Comparison of ENCODE assay signal across 8 mouse cellular contexts in genomic region chr2:157943514-157944155, GRCm38 (mm10). TPM values are rescaled to one million over a fixed set of nuclear protein-coding genes. Genes with fewer than 3 reads are reported as not detected.
DNase-seq lines count a peak whose midpoint lies in the region; ATAC-seq and TF ChIP-seq lines count a peak whose summit lies in the region.

No protein-coding gene starts in this region.

- H3K9me3 ChIP-seq in forebrain, embryonic 11.5 days (ENCODE audit: control insufficient read depth, low read length), result no peaks in the 10 kb centered on the region
- H3K9me3 ChIP-seq in heart, embryonic 15.5 days (replicated peaks), result no peaks in the 10 kb centered on the region
- H3K9me3 ChIP-seq in liver, embryonic 12.5 days (replicated peaks), result no peaks in the 10 kb centered on the region
- no peaks in the 10 kb centered on the region for H3K9me3 ChIP-seq in neural tube, embryonic 12.5 days

- no peak overlapping the region for H3ac ChIP-seq in C2C12 (ENCODE audit: control insufficient read depth, insufficient read length, low read depth)

- H3K27me3 ChIP-seq in C2C12 (ENCODE audit: control insufficient read depth, insufficient read depth, insufficient read length), result peaks cover 78% of the 10 kb centered on the region
- peaks cover 22% of the 10 kb centered on the region for H3K27me3 ChIP-seq in forebrain, embryonic 11.5 days (ENCODE audit: control insufficient read depth, insufficient read depth, low read length)
- peaks cover 47% of the 10 kb centered on the region for H3K27me3 ChIP-seq in heart, embryonic 15.5 days
- H3K27me3 ChIP-seq in liver, embryonic 12.5 days (replicated peaks), result peaks cover 75% of the 10 kb centered on the region
- H3K27me3 ChIP-seq in neural tube, embryonic 12.5 days (replicated peaks), result peaks cover 30% of the 10 kb centered on the region

- TF ChIP-seq CTCF in C2C12 (IDR thresholded peaks at IDR 0.05; ENCODE audit: control insufficient read depth, insufficient read depth, insufficient read length), result peak; percentile 9
- TF ChIP-seq CTCF in brain, embryonic 14.5 days (IDR thresholded peaks at IDR 0.05; ENCODE audit: borderline replicate concordance, extremely low read depth, insufficient read depth, insufficient read length), result peak; percentile 84

- H3K4me2 ChIP-seq in forebrain, embryonic 11.5 days (ENCODE audit: low read depth, low read length, severe bottlenecking), result peak overlapping the region; percentile 99
- H3K4me2 ChIP-seq in heart, embryonic 15.5 days, result peak overlapping the region; percentile 98
- H3K4me2 ChIP-seq in liver, embryonic 12.5 days, result peak overlapping the region; percentile 68
- peak overlapping the region; percentile 90 for H3K4me2 ChIP-seq in neural tube, embryonic 12.5 days (replicated peaks)

- H3K79me2 ChIP-seq in C2C12 (ENCODE audit: control insufficient read depth, insufficient read depth), result no peaks in the 10 kb centered on the region

- TF ChIP-seq POLR2A in brain, embryonic 14.5 days (IDR thresholded peaks at IDR 0.05; ENCODE audit: borderline replicate concordance, extremely low read depth, insufficient read depth, insufficient read length, poor library complexity, severe bottlenecking), result no peak

- H3K4me1 ChIP-seq in forebrain, embryonic 11.5 days (replicated peaks; ENCODE audit: control insufficient read depth, insufficient read depth, low read length), result peaks cover 6% of the 10 kb centered on the region; the same call in 1 of the 2 replicates
- H3K4me1 ChIP-seq in heart, embryonic 15.5 days (replicated peaks), result peaks cover 26% of the 10 kb centered on the region
- peaks cover 6% of the 10 kb centered on the region; the same call in 1 of the 2 replicates for H3K4me1 ChIP-seq in liver, embryonic 12.5 days
- H3K4me1 ChIP-seq in neural tube, embryonic 12.5 days, result peaks cover 35% of the 10 kb centered on the region

- no peak overlapping the region for H3K27ac ChIP-seq in forebrain, embryonic 11.5 days (ENCODE audit: low read depth, low read length)
- peak overlapping the region; percentile 35; the same call in 1 of the 2 replicates for H3K27ac ChIP-seq in heart, embryonic 15.5 days
- no peak overlapping the region for H3K27ac ChIP-seq in liver, embryonic 12.5 days
- peak overlapping the region; percentile 7; the same call in 1 of the 2 replicates for H3K27ac ChIP-seq in neural tube, embryonic 12.5 days

- no peaks in the 10 kb centered on the region for H3K79me3 ChIP-seq in C2C12 (ENCODE audit: low read depth)

- DNase-seq in brain, embryonic 14.5 days (ENCODE audit: low read depth), result peak; percentile 95
- peak; percentile 90 for DNase-seq in forebrain, embryonic 11.5 days (ENCODE audit: low spot score)
- peak; percentile 89 for DNase-seq in kidney, postnatal 14 days
- DNase-seq in testis, postnatal 14 days (ENCODE audit: low spot score), result peak; percentile 60

- H3K36me3 ChIP-seq in C2C12 (ENCODE audit: control insufficient read depth, insufficient read depth), result no peaks in the 10 kb centered on the region
- H3K36me3 ChIP-seq in forebrain, embryonic 11.5 days (ENCODE audit: control insufficient read depth, insufficient read depth, low read length), result no peaks in the 10 kb centered on the region
- H3K36me3 ChIP-seq in heart, embryonic 15.5 days, result no peaks in the 10 kb centered on the region
- no peaks in the 10 kb centered on the region for H3K36me3 ChIP-seq in liver, embryonic 12.5 days
- H3K36me3 ChIP-seq in neural tube, embryonic 12.5 days, result no peaks in the 10 kb centered on the region

- H3K9ac ChIP-seq in forebrain, embryonic 11.5 days (ENCODE audit: low read length), result peak overlapping the region; percentile 79
- H3K9ac ChIP-seq in heart, embryonic 15.5 days, result peak overlapping the region; percentile 65
- H3K9ac ChIP-seq in liver, embryonic 12.5 days, result peak overlapping the region; percentile 18; the same call in 1 of the 2 replicates
- peak overlapping the region; percentile 64 for H3K9ac ChIP-seq in neural tube, embryonic 12.5 days

- H3K4me3 ChIP-seq in C2C12 (ENCODE audit: insufficient read depth, poor library complexity, severe bottlenecking), result no peak overlapping the region
- peak overlapping the region; percentile 50 for H3K4me3 ChIP-seq in forebrain, embryonic 11.5 days (ENCODE audit: low read depth, low read length)
- peak overlapping the region; percentile 58 for H3K4me3 ChIP-seq in heart, embryonic 15.5 days
- H3K4me3 ChIP-seq in liver, embryonic 12.5 days, result peak overlapping the region; percentile 43
- peak overlapping the region; percentile 44 for H3K4me3 ChIP-seq in neural tube, embryonic 12.5 days

- 1% methylated on average over 47 of the region's 47 CpGs for WGBS in forebrain, embryonic 11.5 days
- 0% methylated on average over 44 of the region's 47 CpGs for WGBS in heart, embryonic 15.5 days
- WGBS in liver, embryonic 12.5 days (ENCODE audit: insufficient replicate concordance), result under 1% methylated on average over 47 of the region's 47 CpGs
- WGBS in neural tube, embryonic 12.5 days, result 1% methylated on average over 47 of the region's 47 CpGs

- ATAC-seq in forebrain, embryonic 11.5 days (replicated peaks; ENCODE audit: low FRiP score), result peak; percentile 76
- peak; percentile 74 for ATAC-seq in heart, embryonic 15.5 days (replicated peaks; ENCODE audit: insufficient number of reproducible peaks, insufficient read depth, low FRiP score, low read depth)
- ATAC-seq in liver, embryonic 12.5 days, result no peak
- peak; percentile 75 for ATAC-seq in neural tube, embryonic 12.5 days (ENCODE audit: low FRiP score, low read depth)

TF ChIP-seq in C2C12, 6 proteins besides CTCF, POLR2A, EP300 and RAD21:
- no peak for TF ChIP-seq MYOG (IDR thresholded peaks at IDR 0.05; ENCODE audit: control insufficient read depth, extremely low read depth, insufficient read length)
- no peak for TF ChIP-seq CEBPB (IDR thresholded peaks at IDR 0.05; ENCODE audit: low read depth)
- no peak for TF ChIP-seq MAX (IDR thresholded peaks at IDR 0.05)
- TF ChIP-seq MYOD1 (IDR thresholded peaks at IDR 0.05; ENCODE audit: control insufficient read depth, insufficient read length, low read depth), result no peak
- TF ChIP-seq FOSL1 (IDR thresholded peaks at IDR 0.05; ENCODE audit: insufficient read depth, low read length, poor library complexity, severe bottlenecking), result no peak
- TF ChIP-seq USF1 (IDR thresholded peaks at IDR 0.05; ENCODE audit: low read depth), result no peak

RNA-seq across cellular contexts. Expression of gene Vstm2l, which starts 29.2 kb away (rescaled TPM):
- polyA plus RNA-seq in C2C12 (2012; fragmentation: generic; extraction: Trizol), result not detected
- polyA plus RNA-seq in brain, embryonic 14.5 days (2012; rRNA removed), result 80.6 and 126 TPM in 2 replicates
- polyA plus RNA-seq in forebrain, embryonic 11.5 days (2014; fragmentation: Nextera tagmentation; extraction: Ambion mirVana), result 0.86 and 1.3 TPM in 2 replicates
- 0.33 TPM in 1 of 2 replicates, not detected in the other for polyA plus RNA-seq in heart, embryonic 15.5 days (2015; fragmentation: Nextera tagmentation; extraction: Ambion mirVana)
- polyA plus RNA-seq in liver, embryonic 12.5 days (2016; fragmentation: Nextera tagmentation; extraction: Ambion mirVana), result not detected in 2 replicates
- polyA plus RNA-seq in neural tube, embryonic 12.5 days (2016; fragmentation: Nextera tagmentation; extraction: Ambion mirVana), result 21.8 and 23.2 TPM in 2 replicates

Comparison
In these comparisons a context has a peak if more than half of its experiments do, and no peak if none do; other contexts are left out.
1. H3K27ac ChIP-seq: peak in heart, embryonic 15.5 days (single experiment) and neural tube, embryonic 12.5 days (single experiment); none in forebrain, embryonic 11.5 days (single experiment) and liver, embryonic 12.5 days (single experiment).
2. H3K9ac ChIP-seq: peak in every context shown above with its lines; median percentile 79 in forebrain, embryonic 11.5 days; 65 in heart, embryonic 15.5 days; 64 in neural tube, embryonic 12.5 days; 18 in liver, embryonic 12.5 days.
3. Peak in every context shown above with its lines, with median percentiles within 50 percentile points of each other: DNase-seq and H3K4me2 ChIP-seq.